Mouse (Mus musculus): ENCODE data around the gene Cfap46. TPM values are rescaled to one million over a fixed set of nuclear protein-coding genes. Genes with fewer than 3 reads are reported as not detected.

The Cfap46 gene
- polyA plus RNA-seq (2014; fragmentation: Illumina TruSeq; extraction: RNeasy Lipid Tissue Mini Kit (QIAGEN cat#74804); ENCODE audit: low read depth, low replicate concordance), result not detected

DNA sequence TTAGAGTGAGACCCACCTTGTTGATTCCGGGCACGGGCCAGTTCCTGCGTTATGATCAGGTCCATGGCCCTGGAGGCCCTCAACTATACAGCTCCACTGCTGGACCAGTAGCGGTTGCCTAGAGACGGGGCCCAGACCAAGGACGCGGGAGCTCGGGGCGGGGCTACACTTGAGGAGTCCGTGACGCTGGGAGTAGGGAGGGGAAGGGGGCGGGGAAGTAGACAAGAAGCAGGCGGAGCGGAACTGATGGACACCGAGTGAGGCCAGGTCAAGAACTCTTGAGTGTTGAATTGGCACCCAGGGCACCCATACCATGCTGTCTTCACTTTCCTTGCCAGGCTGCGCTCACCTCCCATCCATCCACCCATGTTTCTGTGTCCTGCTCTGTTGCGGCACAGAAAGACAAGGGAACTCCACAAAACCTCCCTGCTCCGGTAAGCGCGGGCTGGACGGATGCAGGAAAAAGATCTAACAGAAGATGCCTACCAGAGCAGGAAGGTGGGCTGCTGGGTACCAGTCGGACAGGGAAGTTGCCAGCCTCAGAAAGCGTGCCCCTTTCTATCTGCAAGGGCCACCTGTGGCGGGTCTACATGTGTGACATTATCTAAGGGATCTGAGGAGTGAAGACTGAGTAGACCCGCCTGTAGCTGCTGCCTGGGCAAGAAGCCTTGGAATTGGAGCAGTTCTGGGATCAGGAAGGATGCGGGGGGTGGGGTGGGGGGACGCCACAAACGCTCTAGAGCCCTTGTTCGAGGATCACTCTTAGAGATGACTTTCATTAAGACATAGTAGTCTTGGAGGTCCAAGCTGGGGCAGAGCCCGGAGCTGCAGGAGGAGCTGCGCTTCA lies at the start of gene Cfap46:
TSS of gene Cfap46 (minus strand) at position 112 of the 847 bp plus-strand sequence.

DNA sequence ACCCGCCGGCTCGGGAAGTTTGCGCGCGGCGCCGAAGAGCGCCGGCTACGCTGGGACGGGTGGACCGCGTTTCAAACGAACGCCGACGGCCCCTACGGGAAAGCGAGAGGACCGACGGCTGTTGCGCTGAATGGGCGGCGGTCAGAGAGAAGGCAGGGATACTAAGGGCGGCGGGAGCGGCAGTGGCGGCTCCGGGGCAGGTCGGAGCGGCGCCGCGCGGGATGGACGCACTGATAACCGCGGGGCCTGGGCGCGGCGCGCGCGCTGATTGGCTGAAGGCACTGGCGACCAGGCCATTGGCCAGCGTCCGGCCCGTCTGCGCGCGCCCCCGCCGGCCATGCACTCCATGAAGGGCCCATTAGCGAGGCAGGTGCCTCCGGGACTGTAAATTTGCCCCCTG lies 101.0 kb downstream of the Cfap46 start, which contains the start of gene Nkx6-2:
TSS of gene Nkx6-2 (minus strand) at position 203 of the 400 bp plus-strand sequence.

Other genes with a start within 250 kb of the Cfap46 start
- not detected for gene Nkx6-2, start 101.0 kb downstream of the Cfap46 start, polyA plus RNA-seq (2014; fragmentation: Illumina TruSeq; extraction: RNeasy Lipid Tissue Mini Kit (QIAGEN cat#74804); ENCODE audit: low read depth, low replicate concordance)
- not detected for gene Adgra1, start 150.4 kb upstream of the Cfap46 start, polyA plus RNA-seq (2014; fragmentation: Illumina TruSeq; extraction: RNeasy Lipid Tissue Mini Kit (QIAGEN cat#74804); ENCODE audit: low read depth, low replicate concordance)
- gene Kndc1, start 210.9 kb upstream of the Cfap46 start, polyA plus RNA-seq (2014; fragmentation: Illumina TruSeq; extraction: RNeasy Lipid Tissue Mini Kit (QIAGEN cat#74804); ENCODE audit: low read depth, low replicate concordance), result not detected

All from sigmoid colon, adult 10 weeks (tissue).